Mouse (Mus musculus): Measurements from ENCODE around the gene Slc4a10. TPM values are rescaled to one million over a fixed set of nuclear protein-coding genes. Genes with fewer than 3 reads are reported as not detected.

The Slc4a10 gene
- polyA plus RNA-seq, 1 experiment from 2014 or later, result 1.7 TPM

GRCm38 (mm10) chr2:62211106-62211505 lies 164.8 kb downstream of the Slc4a10 start:
- WGBS, result 78% methylated on average over 5 of the region's 5 CpGs
- no peak overlapping the region for H3K4me2 ChIP-seq (ENCODE audit: low read length)
- H3K4me3 ChIP-seq (ENCODE audit: low read depth, low read length), result no peak overlapping the region
- H3K27ac ChIP-seq (ENCODE audit: low read depth), result no peak overlapping the region
- DNase-seq (ENCODE audit: low spot score), result no peak
- no peaks in the 10 kb centered on the region for H3K4me1 ChIP-seq (replicated peaks; ENCODE audit: control insufficient read depth, insufficient read depth, low read length)
- no peaks in the 10 kb centered on the region for H3K9me3 ChIP-seq (ENCODE audit: control insufficient read depth, low read length)
- H3K36me3 ChIP-seq (ENCODE audit: control insufficient read depth, insufficient read depth, low read length), result no peaks in the 10 kb centered on the region
- ATAC-seq (replicated peaks; ENCODE audit: low FRiP score, low TSS enrichment, low read depth), result no peak
- no peak overlapping the region for H3K9ac ChIP-seq (ENCODE audit: low read length)
- no peaks in the 10 kb centered on the region for H3K27me3 ChIP-seq (replicated peaks; ENCODE audit: control insufficient read depth, insufficient read depth, low read length)

GRCm38 (mm10) chr2:62227563-62227962 lies 181.3 kb downstream of the Slc4a10 start:
- Histone ChIP-seq H3K36me3 (ENCODE audit: control insufficient read depth, insufficient read depth, low read length) (no peaks in the 10 kb centered on the region), H3K9me3 (ENCODE audit: control insufficient read depth, low read length) (no peaks in the 10 kb centered on the region), H3K4me1 (replicated peaks; ENCODE audit: control insufficient read depth, insufficient read depth, low read length) (no peaks in the 10 kb centered on the region), H3K4me2 (ENCODE audit: low read length) (no peak overlapping the region), H3K9ac (ENCODE audit: low read length) (no peak overlapping the region), H3K4me3 (ENCODE audit: low read depth, low read length) (no peak overlapping the region), H3K27ac (ENCODE audit: low read depth) (no peak overlapping the region), H3K27me3 (replicated peaks; ENCODE audit: control insufficient read depth, insufficient read depth, low read length) (no peaks in the 10 kb centered on the region)
- no peak for ATAC-seq (replicated peaks; ENCODE audit: low FRiP score, low TSS enrichment, low read depth)
- no peak for DNase-seq (ENCODE audit: low spot score)

- H3K4me2 ChIP-seq (ENCODE audit: low read length), result no peak overlapping the region
- no peak overlapping the region for H3K4me3 ChIP-seq (ENCODE audit: low read depth, low read length)
- H3K36me3 ChIP-seq (ENCODE audit: control insufficient read depth, insufficient read depth, low read length), result no peaks in the 10 kb centered on the region
- no peak overlapping the region for H3K27ac ChIP-seq (ENCODE audit: low read depth)
- no peaks in the 10 kb centered on the region for H3K4me1 ChIP-seq (replicated peaks; ENCODE audit: control insufficient read depth, insufficient read depth, low read length)
- no peak overlapping the region for H3K9ac ChIP-seq (ENCODE audit: low read length)
- no peak for ATAC-seq (replicated peaks; ENCODE audit: low FRiP score, low TSS enrichment, low read depth)
- 74% methylated on average over 2 of the region's 2 CpGs for WGBS
- DNase-seq (ENCODE audit: low spot score), result no peak
- no peaks in the 10 kb centered on the region for H3K27me3 ChIP-seq (replicated peaks; ENCODE audit: control insufficient read depth, insufficient read depth, low read length)
- no peaks in the 10 kb centered on the region for H3K9me3 ChIP-seq (ENCODE audit: control insufficient read depth, low read length)
Measured at GRCm38 (mm10) chr2:62231271-62231670, 185.0 kb downstream of the Slc4a10 start.

- Histone ChIP-seq H3K27me3 (replicated peaks; ENCODE audit: control insufficient read depth, insufficient read depth, low read length) (no peaks in the 10 kb centered on the region), H3K4me1 (replicated peaks; ENCODE audit: control insufficient read depth, insufficient read depth, low read length) (no peaks in the 10 kb centered on the region), H3K4me2 (ENCODE audit: low read length) (no peak overlapping the region), H3K36me3 (ENCODE audit: control insufficient read depth, insufficient read depth, low read length) (no peaks in the 10 kb centered on the region), H3K4me3 (ENCODE audit: low read depth, low read length) (no peak overlapping the region), H3K9ac (ENCODE audit: low read length) (no peak overlapping the region), H3K9me3 (ENCODE audit: control insufficient read depth, low read length) (no peaks in the 10 kb centered on the region), H3K27ac (ENCODE audit: low read depth) (no peak overlapping the region)
- 54% methylated on average over 4 of the region's 4 CpGs for WGBS
- DNase-seq (ENCODE audit: low spot score) (no peak), ATAC-seq (replicated peaks; ENCODE audit: low FRiP score, low TSS enrichment, low read depth) (no peak)
Measured at GRCm38 (mm10) chr2:62244167-62244566, 197.9 kb downstream of the Slc4a10 start.

GRCm38 (mm10) chr2:62268467-62268866 lies 222.2 kb downstream of the Slc4a10 start:
- H3K4me1 ChIP-seq (replicated peaks; ENCODE audit: control insufficient read depth, insufficient read depth, low read length), result no peaks in the 10 kb centered on the region
- H3K4me3 ChIP-seq (ENCODE audit: low read depth, low read length), result peak overlapping the region; percentile 8; the same call in 1 of the 2 replicates
- H3K36me3 ChIP-seq (ENCODE audit: control insufficient read depth, insufficient read depth, low read length), result no peaks in the 10 kb centered on the region
- H3K9ac ChIP-seq (ENCODE audit: low read length), result no peak overlapping the region
- WGBS, result 58% methylated on average over 9 of the region's 9 CpGs
- no peaks in the 10 kb centered on the region for H3K9me3 ChIP-seq (ENCODE audit: control insufficient read depth, low read length)
- peak overlapping the region; percentile 78 for H3K27ac ChIP-seq (ENCODE audit: low read depth)
- H3K4me2 ChIP-seq (ENCODE audit: low read length), result peak overlapping the region; percentile 15; the same call in 1 of the 2 replicates
- no peak for DNase-seq (ENCODE audit: low spot score)
- no peaks in the 10 kb centered on the region for H3K27me3 ChIP-seq (replicated peaks; ENCODE audit: control insufficient read depth, insufficient read depth, low read length)
- no peak for ATAC-seq (replicated peaks; ENCODE audit: low FRiP score, low TSS enrichment, low read depth)

GRCm38 (mm10) chr2:62271840-62272239 lies 225.6 kb downstream of the Slc4a10 start:
- H3K4me2 ChIP-seq (ENCODE audit: low read length), result no peak overlapping the region
- H3K27me3 ChIP-seq (replicated peaks; ENCODE audit: control insufficient read depth, insufficient read depth, low read length), result no peaks in the 10 kb centered on the region
- H3K36me3 ChIP-seq (ENCODE audit: control insufficient read depth, insufficient read depth, low read length), result no peaks in the 10 kb centered on the region
- H3K4me1 ChIP-seq (replicated peaks; ENCODE audit: control insufficient read depth, insufficient read depth, low read length), result no peaks in the 10 kb centered on the region
- no peak overlapping the region for H3K9ac ChIP-seq (ENCODE audit: low read length)
- ATAC-seq (replicated peaks; ENCODE audit: low FRiP score, low TSS enrichment, low read depth) (no peak), DNase-seq (ENCODE audit: low spot score) (no peak)
- no peak overlapping the region for H3K27ac ChIP-seq (ENCODE audit: low read depth)
- 37% methylated on average over 4 of the region's 4 CpGs for WGBS
- no peaks in the 10 kb centered on the region for H3K9me3 ChIP-seq (ENCODE audit: control insufficient read depth, low read length)
- no peak overlapping the region for H3K4me3 ChIP-seq (ENCODE audit: low read depth, low read length)

- H3K9me3 ChIP-seq (ENCODE audit: control insufficient read depth, low read length), result no peaks in the 10 kb centered on the region
- H3K27me3 ChIP-seq (replicated peaks; ENCODE audit: control insufficient read depth, insufficient read depth, low read length), result no peaks in the 10 kb centered on the region
- H3K36me3 ChIP-seq (ENCODE audit: control insufficient read depth, insufficient read depth, low read length), result no peaks in the 10 kb centered on the region
- ATAC-seq (replicated peaks; ENCODE audit: low FRiP score, low TSS enrichment, low read depth), result no peak
- no peak for DNase-seq (ENCODE audit: low spot score)
- H3K4me1 ChIP-seq (replicated peaks; ENCODE audit: control insufficient read depth, insufficient read depth, low read length), result no peaks in the 10 kb centered on the region
- H3K4me2 ChIP-seq (ENCODE audit: low read length), result no peak overlapping the region
- 72% methylated on average over 3 of the region's 3 CpGs for WGBS
- no peak overlapping the region for H3K4me3 ChIP-seq (ENCODE audit: low read depth, low read length)
- H3K9ac ChIP-seq (ENCODE audit: low read length), result no peak overlapping the region
- H3K27ac ChIP-seq (ENCODE audit: low read depth), result no peak overlapping the region
Measured at GRCm38 (mm10) chr2:62278779-62279178, 232.5 kb downstream of the Slc4a10 start.

GRCm38 (mm10) chr2:62279777-62280176 lies 233.5 kb downstream of the Slc4a10 start:
- Histone ChIP-seq H3K9ac (ENCODE audit: low read length) (no peak overlapping the region), H3K27me3 (replicated peaks; ENCODE audit: control insufficient read depth, insufficient read depth, low read length) (no peaks in the 10 kb centered on the region), H3K4me3 (ENCODE audit: low read depth, low read length) (no peak overlapping the region), H3K9me3 (ENCODE audit: control insufficient read depth, low read length) (no peaks in the 10 kb centered on the region), H3K27ac (ENCODE audit: low read depth) (no peak overlapping the region), H3K4me1 (replicated peaks; ENCODE audit: control insufficient read depth, insufficient read depth, low read length) (no peaks in the 10 kb centered on the region), H3K36me3 (ENCODE audit: control insufficient read depth, insufficient read depth, low read length) (no peaks in the 10 kb centered on the region), H3K4me2 (ENCODE audit: low read length) (no peak overlapping the region)
- ATAC-seq (replicated peaks; ENCODE audit: low FRiP score, low TSS enrichment, low read depth) (no peak), DNase-seq (ENCODE audit: low spot score) (no peak)
- 91% methylated on average over 7 of the region's 7 CpGs for WGBS

- Histone ChIP-seq H3K4me1 (replicated peaks; ENCODE audit: control insufficient read depth, insufficient read depth, low read length) (no peaks in the 10 kb centered on the region), H3K27ac (ENCODE audit: low read depth) (no peak overlapping the region), H3K9me3 (ENCODE audit: control insufficient read depth, low read length) (no peaks in the 10 kb centered on the region), H3K36me3 (ENCODE audit: control insufficient read depth, insufficient read depth, low read length) (no peaks in the 10 kb centered on the region), H3K4me3 (ENCODE audit: low read depth, low read length) (no peak overlapping the region), H3K4me2 (ENCODE audit: low read length) (no peak overlapping the region), H3K9ac (ENCODE audit: low read length) (no peak overlapping the region), H3K27me3 (replicated peaks; ENCODE audit: control insufficient read depth, insufficient read depth, low read length) (no peaks in the 10 kb centered on the region)
- 87% methylated on average over 2 of the region's 2 CpGs for WGBS
- DNase-seq (ENCODE audit: low spot score) (no peak), ATAC-seq (replicated peaks; ENCODE audit: low FRiP score, low TSS enrichment, low read depth) (no peak)
Measured at GRCm38 (mm10) chr2:62285026-62285425, 238.8 kb downstream of the Slc4a10 start.
